Comparison of ENCODE assay signal across 26 mouse cellular contexts in the genomic region with DNA sequence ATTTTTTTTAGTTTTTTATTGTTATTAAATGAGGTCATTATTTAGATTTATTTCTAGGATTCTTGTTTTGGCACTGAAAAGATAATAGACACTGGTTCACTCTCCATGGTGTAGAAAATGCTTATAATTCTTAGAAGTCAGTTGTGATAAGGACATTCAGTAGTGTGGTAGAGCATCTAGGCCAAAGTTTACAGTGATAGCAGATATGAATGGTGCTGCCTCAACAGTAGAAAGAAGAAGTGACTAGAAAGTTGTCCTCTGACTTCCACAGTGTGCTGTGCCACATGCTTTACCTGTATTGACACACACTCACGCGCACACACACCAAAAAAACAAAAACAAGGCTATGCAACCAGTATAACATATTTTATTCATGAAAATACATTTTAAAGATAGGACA. TPM values are rescaled to one million over a fixed set of nuclear protein-coding genes. Genes with fewer than 3 reads are reported as not detected.
DNase-seq lines count a peak whose midpoint lies in the region; ATAC-seq and TF ChIP-seq lines count a peak whose summit lies in the region.
"Had no signal": no experiment of that assay in that cellular context is flagged by ENCODE, and none has a peak within 500 bp of the region (broad histone marks: within the 10 kb centered on the region; RNA-seq: fewer than 3 reads in every experiment).

No protein-coding gene starts in this region.

- 94% methylated on average over 2 of the region's 2 CpGs for WGBS in forebrain, embryonic 13.5 days
- 95% methylated on average over 2 of the region's 2 CpGs for WGBS in forebrain, embryonic 10.5 days
- 96% methylated on average over 2 of the region's 2 CpGs for WGBS in intestine, embryonic 16.5 days
- WGBS in intestine, embryonic 15.5 days: 92% methylated on average over 2 of the region's 2 CpGs
- WGBS in liver, embryonic 13.5 days (ENCODE audit: insufficient replicate concordance): 74% methylated on average over 2 of the region's 2 CpGs
- WGBS in hindbrain, postnatal 0 days: 96% methylated on average over 2 of the region's 2 CpGs

- no peaks in the 10 kb centered on the region for H3K79me2 ChIP-seq in MEL (ENCODE audit: control insufficient read depth, insufficient read depth, low read length, poor library complexity)

- no peak for TF ChIP-seq RAD21 in MEL (IDR thresholded peaks at IDR 0.05; ENCODE audit: low read depth, low read length)

- no peaks in the 10 kb centered on the region for H3K27me3 ChIP-seq in forebrain, embryonic 13.5 days
- no peaks in the 10 kb centered on the region for H3K27me3 ChIP-seq in forebrain, embryonic 10.5 days (ENCODE audit: poor library complexity, severe bottlenecking)
- no peaks in the 10 kb centered on the region for H3K27me3 ChIP-seq in intestine, embryonic 16.5 days (replicated peaks; ENCODE audit: control insufficient read depth, insufficient read depth, low read length)
- H3K27me3 ChIP-seq in intestine, embryonic 15.5 days (replicated peaks): no peaks in the 10 kb centered on the region
- no peaks in the 10 kb centered on the region for H3K27me3 ChIP-seq in MEL (ENCODE audit: control insufficient read depth in 1 of 2, insufficient read depth in 2 of 2, low read length in 2 of 2)
- H3K27me3 ChIP-seq in liver, embryonic 13.5 days: no peaks in the 10 kb centered on the region
- no peaks in the 10 kb centered on the region for H3K27me3 ChIP-seq in hindbrain, postnatal 0 days (ENCODE audit: insufficient read depth, low read length)
- H3K27me3 ChIP-seq: embryonic facial prominence, embryonic 15.5 days; heart, embryonic 13.5 days; hindbrain, embryonic 12.5 days; Patski had no signal

- H3K4me2 ChIP-seq in forebrain, embryonic 13.5 days: no peak overlapping the region
- H3K4me2 ChIP-seq in intestine, embryonic 16.5 days (ENCODE audit: low read depth, low read length): no peak overlapping the region
- H3K4me2 ChIP-seq in intestine, embryonic 15.5 days (replicated peaks): no peak overlapping the region
- H3K4me2 ChIP-seq in liver, embryonic 13.5 days: no peak overlapping the region
- no peak overlapping the region for H3K4me2 ChIP-seq in hindbrain, postnatal 0 days (ENCODE audit: low read depth, low read length)
- H3K4me2 ChIP-seq: embryonic facial prominence, embryonic 15.5 days; heart, embryonic 13.5 days; hindbrain, embryonic 12.5 days had no signal

- peak; percentile 79 to 80 for TF ChIP-seq EP300 in MEL (IDR thresholded peaks at IDR 0.05; ENCODE audit: low read depth in 1 of 2, low read length in 2 of 2)

- TF ChIP-seq CTCF in MEL (IDR thresholded peaks at IDR 0.05 in 2 of 3, conservative IDR thresholded peaks at IDR 0.05 in 1 of 3; ENCODE audit: control insufficient read depth in 1 of 3, insufficient read depth in 1 of 3, low read depth in 2 of 3, low read length in 3 of 3, poor library complexity in 1 of 3, severe bottlenecking in 1 of 3): no peak
- no peak for TF ChIP-seq CTCF in hindbrain, postnatal 0 days (IDR thresholded peaks at IDR 0.05; ENCODE audit: low read depth)

- no peak for DNase-seq in forebrain, embryonic 10.5 days (ENCODE audit: extremely low spot score, low spot score)
- DNase-seq in MEL (ENCODE audit: low read depth, low spot score): peak; percentile 75
- DNase-seq in liver, embryonic 13.5 days: no peak
- DNase-seq in hindbrain, postnatal 0 days (ENCODE audit: low spot score): no peak
- no peak for DNase-seq in cerebellum, postnatal 36 days
- DNase-seq: adrenal gland, postnatal 25 days; B cell, adult 2 months; cerebellum, adult 2 months; cerebellum, postnatal 10 days; embryo, embryonic 11 days; gastrocnemius, postnatal 36 days; heart, postnatal 10 days; heart, postnatal 4 days had no signal

- TF ChIP-seq POLR2A in MEL (IDR thresholded peaks at IDR 0.05; ENCODE audit: control insufficient read depth in 1 of 2, insufficient read depth in 1 of 2, low read depth in 1 of 2, low read length in 2 of 2, poor library complexity in 1 of 2): no peak

- peaks cover 8% of the 10 kb centered on the region for H3K36me3 ChIP-seq in forebrain, embryonic 13.5 days (ENCODE audit: poor library complexity, severe bottlenecking)
- peaks cover 17% of the 10 kb centered on the region for H3K36me3 ChIP-seq in forebrain, embryonic 10.5 days (replicated peaks)
- 0 out of 2 replicates have a peak, but pooled peaks cover 2% of the 10 kb centered on the region for H3K36me3 ChIP-seq in intestine, embryonic 16.5 days (ENCODE audit: control insufficient read depth, insufficient read depth, low read length)
- 0 out of 2 replicates have a peak, but pooled peaks cover 2% of the 10 kb centered on the region for H3K36me3 ChIP-seq in intestine, embryonic 15.5 days
- H3K36me3 ChIP-seq in MEL (ENCODE audit: control insufficient read depth in 1 of 2, insufficient read depth in 2 of 2, low read length in 2 of 2): peaks cover 0 to 48% of the 10 kb centered on the region in 2 experiments; a peak in 3 of 4 replicates
- H3K36me3 ChIP-seq in liver, embryonic 13.5 days: no peaks in the 10 kb centered on the region; the same call in 1 of the 2 replicates
- 0 out of 2 replicates have a peak, but pooled peaks cover 7% of the 10 kb centered on the region for H3K36me3 ChIP-seq in hindbrain, postnatal 0 days (ENCODE audit: insufficient read depth, low read length)

- H3K9ac ChIP-seq in forebrain, embryonic 13.5 days: no peak overlapping the region
- no peak overlapping the region for H3K9ac ChIP-seq in intestine, embryonic 16.5 days (ENCODE audit: low read depth, low read length)
- H3K9ac ChIP-seq in intestine, embryonic 15.5 days: no peak overlapping the region
- no peak overlapping the region for H3K9ac ChIP-seq in MEL (ENCODE audit: control insufficient read depth, low read depth, low read length, poor library complexity, severe bottlenecking)
- peak overlapping the region; percentile 0; the same call in 1 of the 2 replicates for H3K9ac ChIP-seq in liver, embryonic 13.5 days
- no peak overlapping the region for H3K9ac ChIP-seq in hindbrain, postnatal 0 days (replicated peaks; ENCODE audit: low read length)
- H3K9ac ChIP-seq: embryonic facial prominence, embryonic 15.5 days; heart, embryonic 13.5 days; hindbrain, embryonic 12.5 days had no signal

- no peak overlapping the region for H3K4me3 ChIP-seq in forebrain, embryonic 13.5 days
- H3K4me3 ChIP-seq in forebrain, embryonic 10.5 days: no peak overlapping the region
- no peak overlapping the region for H3K4me3 ChIP-seq in intestine, embryonic 16.5 days (ENCODE audit: low read length)
- H3K4me3 ChIP-seq in intestine, embryonic 15.5 days (replicated peaks): no peak overlapping the region
- H3K4me3 ChIP-seq in MEL (ENCODE audit: control insufficient read depth in 1 of 2, insufficient read depth in 1 of 2, low read depth in 2 of 2, low read length in 2 of 2): no peak overlapping the region
- no peak overlapping the region for H3K4me3 ChIP-seq in liver, embryonic 13.5 days (replicated peaks)
- no peak overlapping the region for H3K4me3 ChIP-seq in hindbrain, postnatal 0 days (ENCODE audit: low read length)
- H3K4me3 ChIP-seq: embryonic facial prominence, embryonic 15.5 days; erythroblast, embryonic 14.5 days; heart, embryonic 13.5 days; hindbrain, embryonic 12.5 days had no signal

- H3K27ac ChIP-seq in forebrain, embryonic 13.5 days: peak overlapping the region; percentile 31; the same call in 1 of the 2 replicates
- H3K27ac ChIP-seq in forebrain, embryonic 10.5 days: no peak overlapping the region
- H3K27ac ChIP-seq in intestine, embryonic 16.5 days (ENCODE audit: low read length): no peak overlapping the region
- no peak overlapping the region for H3K27ac ChIP-seq in intestine, embryonic 15.5 days
- H3K27ac ChIP-seq in MEL (ENCODE audit: control insufficient read depth, low read depth, low read length): 0 out of 2 replicates have a peak overlapping the region, but pooled peaks have one; percentile 45
- H3K27ac ChIP-seq in liver, embryonic 13.5 days: peak overlapping the region; percentile 53
- no peak overlapping the region for H3K27ac ChIP-seq in hindbrain, postnatal 0 days
- H3K27ac ChIP-seq: embryonic facial prominence, embryonic 15.5 days; hindbrain, embryonic 12.5 days had no signal

- ATAC-seq in forebrain, embryonic 13.5 days: no peak
- peak; percentile 62; the same call in 1 of the 2 replicates for ATAC-seq in intestine, embryonic 16.5 days
- ATAC-seq in intestine, embryonic 15.5 days: no peak
- peak; percentile 80 for ATAC-seq in liver, embryonic 13.5 days (ENCODE audit: low read depth)
- ATAC-seq in hindbrain, postnatal 0 days: no peak
- ATAC-seq: activated CD4-positive, CD25-positive, alpha-beta regulatory T cell, adult 4 months; CD4-positive, CD25-positive, alpha-beta regulatory T cell, adult 4 months; forebrain, embryonic 16.5 days; hindbrain, embryonic 16.5 days; Patski had no signal

- no peaks in the 10 kb centered on the region for H3K9me3 ChIP-seq in forebrain, embryonic 13.5 days (replicated peaks)
- H3K9me3 ChIP-seq in forebrain, embryonic 10.5 days: no peaks in the 10 kb centered on the region
- H3K9me3 ChIP-seq in intestine, embryonic 16.5 days (ENCODE audit: control insufficient read depth, low read length): no peaks in the 10 kb centered on the region
- H3K9me3 ChIP-seq in intestine, embryonic 15.5 days: no peaks in the 10 kb centered on the region
- no peaks in the 10 kb centered on the region for H3K9me3 ChIP-seq in MEL (replicated peaks; ENCODE audit: insufficient read depth, low read length)
- no peaks in the 10 kb centered on the region for H3K9me3 ChIP-seq in liver, embryonic 13.5 days (replicated peaks)
- H3K9me3 ChIP-seq in hindbrain, postnatal 0 days (ENCODE audit: low read length): no peaks in the 10 kb centered on the region
- H3K9me3 ChIP-seq: embryonic facial prominence, embryonic 15.5 days; G1E; heart, embryonic 13.5 days; hindbrain, embryonic 12.5 days had no signal

- H3K4me1 ChIP-seq in forebrain, embryonic 13.5 days: no peaks in the 10 kb centered on the region
- no peaks in the 10 kb centered on the region for H3K4me1 ChIP-seq in forebrain, embryonic 10.5 days
- no peaks in the 10 kb centered on the region for H3K4me1 ChIP-seq in intestine, embryonic 16.5 days (ENCODE audit: control insufficient read depth, insufficient read depth, low read length)
- no peaks in the 10 kb centered on the region for H3K4me1 ChIP-seq in intestine, embryonic 15.5 days (replicated peaks)
- H3K4me1 ChIP-seq in MEL (ENCODE audit: control insufficient read depth in 1 of 2, insufficient read depth in 2 of 2, low read length in 2 of 2): peaks cover 9 to 23% of the 10 kb centered on the region in 2 experiments
- H3K4me1 ChIP-seq in liver, embryonic 13.5 days (replicated peaks): peaks cover 38% of the 10 kb centered on the region
- no peaks in the 10 kb centered on the region for H3K4me1 ChIP-seq in hindbrain, postnatal 0 days (ENCODE audit: insufficient read depth, low read length)
- H3K4me1 ChIP-seq: embryonic facial prominence, embryonic 15.5 days; hindbrain, embryonic 12.5 days had no signal

RNA-seq across cellular contexts. Expression of a gene that starts 13.3 kb away (rescaled TPM):
- 8.7 and 11.7 TPM in 2 replicates for polyA plus RNA-seq in forebrain, embryonic 13.5 days (2015; fragmentation: Nextera tagmentation; extraction: Ambion mirVana)
- 1.3 and 1.5 TPM in 2 replicates for polyA plus RNA-seq in forebrain, embryonic 10.5 days (2016; fragmentation: Nextera tagmentation; extraction: Ambion mirVana)
- polyA plus RNA-seq in intestine, embryonic 16.5 days (2015; fragmentation: Nextera tagmentation; extraction: Ambion mirVana): 0.46 and 0.64 TPM in 2 replicates
- polyA plus RNA-seq in intestine, embryonic 15.5 days (2015; fragmentation: Nextera tagmentation; extraction: Ambion mirVana): 0.92 and 1.8 TPM in 2 replicates
- 0.16 and 0.23 TPM in 2 replicates for total RNA-seq in MEL (2012; rRNA removed)
- under 1 TPM in 1 of 2 experiments, not detected in 1; 0.01 TPM for polyA plus RNA-seq in MEL (2012; ENCODE audit: insufficient read depth in 1 of 2, insufficient read length in 2 of 2, low read depth in 1 of 2, low replicate concordance in 2 of 2, missing spikeins in 1 of 2)
- 0.08 and 0.13 TPM in 2 replicates for polyA plus RNA-seq in liver, embryonic 13.5 days (2015; fragmentation: Nextera tagmentation; extraction: Ambion mirVana)
- 22.5 and 25.0 TPM in 2 replicates for total RNA-seq in hindbrain, postnatal 0 days (2014; rRNA removed)
- polyA plus RNA-seq in hindbrain, postnatal 0 days (2015; fragmentation: Nextera tagmentation; extraction: Ambion mirVana): 8.8 and 9.1 TPM in 2 replicates
- polyA plus RNA-seq: erythroblast, embryonic 14.5 days; G1E had no signal

Comparison
In these comparisons a context has a peak if more than half of its experiments do, and no peak if none do; other contexts are left out.
1. ATAC-seq: peak in intestine, embryonic 16.5 days (single experiment) and liver, embryonic 13.5 days (single experiment); none in forebrain, embryonic 13.5 days (single experiment), intestine, embryonic 15.5 days (single experiment) and hindbrain, postnatal 0 days (single experiment).
2. H3K27ac ChIP-seq: peak in forebrain, embryonic 13.5 days (single experiment), MEL (single experiment) and liver, embryonic 13.5 days (single experiment); none in forebrain, embryonic 10.5 days (single experiment), intestine, embryonic 16.5 days (single experiment), intestine, embryonic 15.5 days (single experiment) and hindbrain, postnatal 0 days (single experiment).